Mouse (Mus musculus): ENCODE measurements around the gene Olfr870. TPM values are rescaled to one million over a fixed set of nuclear protein-coding genes. Genes with fewer than 3 reads are reported as not detected.
"Not testable (repeated sequence)": the region's sequence is repeated elsewhere in the genome, so short reads cannot be mapped to it uniquely, and the experiment has no call there.

The Olfr870 gene
- not detected in 2 replicates for polyA plus RNA-seq (2015; fragmentation: Nextera tagmentation; extraction: Ambion mirVana)

- Histone ChIP-seq H3K27me3 (ENCODE audit: control insufficient read depth, insufficient read depth, low read depth, low read length) (no peaks in the 10 kb centered on the region), H3K27ac (ENCODE audit: low read length) (no peak within 1 kb of the TSS), H3K9ac (ENCODE audit: low read depth, low read length) (no peak within 1 kb of the TSS), H3K4me2 (ENCODE audit: low read length) (no peak within 1 kb of the TSS), H3K4me3 (ENCODE audit: low read depth, low read length) (no peak within 1 kb of the TSS), H3K4me1 (ENCODE audit: control insufficient read depth, insufficient read depth, low read length) (no peaks in the 10 kb centered on the region), H3K9me3 (replicated peaks; ENCODE audit: control insufficient read depth, low read length, poor library complexity, severe bottlenecking) (peaks cover 3% of the 10 kb centered on the region; the same call in 1 of the 2 replicates), H3K36me3 (ENCODE audit: control insufficient read depth, insufficient read depth, low read length) (no peaks in the 10 kb centered on the region)
- ATAC-seq, result no peak
- 69% methylated on average over 2 of the region's 2 CpGs for WGBS
These were observed at the start of gene Olfr870 for GRCm38 (mm10) chr9:20173957-20174356. Gene Olfr870, minus strand, starts transcription at chr9:20174057.

- no peaks in the 10 kb centered on the region for H3K27me3 ChIP-seq (ENCODE audit: control insufficient read depth, insufficient read depth, low read depth, low read length)
- H3K4me1 ChIP-seq (ENCODE audit: control insufficient read depth, insufficient read depth, low read length), result no peaks in the 10 kb centered on the region
- H3K27ac ChIP-seq (ENCODE audit: low read length), result no peak within 1 kb of the TSS
- no peak within 1 kb of the TSS for H3K9ac ChIP-seq (ENCODE audit: low read depth, low read length)
- no peak for ATAC-seq
- H3K9me3 ChIP-seq (replicated peaks; ENCODE audit: control insufficient read depth, low read length, poor library complexity, severe bottlenecking), result peaks cover 9% of the 10 kb centered on the region; the same call in 1 of the 2 replicates
- H3K4me3 ChIP-seq (ENCODE audit: low read depth, low read length), result no peak within 1 kb of the TSS
- H3K36me3 ChIP-seq (ENCODE audit: control insufficient read depth, insufficient read depth, low read length), result no peaks in the 10 kb centered on the region
- no peak within 1 kb of the TSS for H3K4me2 ChIP-seq (ENCODE audit: low read length)
These were observed 38.0 kb upstream of the Olfr870 start, which contains the start of gene Olfr871 for GRCm38 (mm10) chr9:20211907-20212306. Gene Olfr871, plus strand, starts transcription at chr9:20212207.

- Histone ChIP-seq H3K36me3 (ENCODE audit: control insufficient read depth, insufficient read depth, low read length) (no peaks in the 10 kb centered on the region), H3K27me3 (ENCODE audit: control insufficient read depth, insufficient read depth, low read depth, low read length) (no peaks in the 10 kb centered on the region), H3K4me3 (ENCODE audit: low read depth, low read length) (no peak overlapping the region), H3K27ac (ENCODE audit: low read length) (no peak overlapping the region), H3K4me2 (ENCODE audit: low read length) (no peak overlapping the region), H3K4me1 (ENCODE audit: control insufficient read depth, insufficient read depth, low read length) (no peaks in the 10 kb centered on the region), H3K9ac (ENCODE audit: low read depth, low read length) (no peak overlapping the region), H3K9me3 (replicated peaks; ENCODE audit: control insufficient read depth, low read length, poor library complexity, severe bottlenecking) (peaks cover 10% of the 10 kb centered on the region; the same call in 1 of the 2 replicates)
- 83% methylated on average over 2 of the region's 2 CpGs for WGBS
- ATAC-seq, result no peak
These were observed 37.6 kb upstream of the Olfr870 start for GRCm38 (mm10) chr9:20211477-20211876.

GRCm38 (mm10) chr9:20210812-20211211 lies 37.0 kb upstream of the Olfr870 start:
- Histone ChIP-seq H3K4me1 (ENCODE audit: control insufficient read depth, insufficient read depth, low read length) (no peaks in the 10 kb centered on the region), H3K27ac (ENCODE audit: low read length) (no peak overlapping the region), H3K4me2 (ENCODE audit: low read length) (no peak overlapping the region), H3K27me3 (ENCODE audit: control insufficient read depth, insufficient read depth, low read depth, low read length) (no peaks in the 10 kb centered on the region), H3K9ac (ENCODE audit: low read depth, low read length) (no peak overlapping the region), H3K4me3 (ENCODE audit: low read depth, low read length) (no peak overlapping the region), H3K36me3 (ENCODE audit: control insufficient read depth, insufficient read depth, low read length) (no peaks in the 10 kb centered on the region), H3K9me3 (replicated peaks; ENCODE audit: control insufficient read depth, low read length, poor library complexity, severe bottlenecking) (peaks cover 10% of the 10 kb centered on the region; the same call in 1 of the 2 replicates)
- 50% methylated on average over 1 of the region's 1 CpGs for WGBS
- ATAC-seq, result no peak

GRCm38 (mm10) chr9:20203413-20203984 lies 29.6 kb upstream of the Olfr870 start:
- not testable (repeated sequence) for H3K4me1 ChIP-seq (ENCODE audit: control insufficient read depth, insufficient read depth, low read length); H3K4me2 ChIP-seq (ENCODE audit: low read length); H3K27me3 ChIP-seq (ENCODE audit: control insufficient read depth, insufficient read depth, low read depth, low read length); H3K36me3 ChIP-seq (ENCODE audit: control insufficient read depth, insufficient read depth, low read length); ATAC-seq; H3K9ac ChIP-seq (ENCODE audit: low read depth, low read length); H3K4me3 ChIP-seq (ENCODE audit: low read depth, low read length); H3K27ac ChIP-seq (ENCODE audit: low read length)
- 90% methylated on average over 7 of the region's 7 CpGs for WGBS
- H3K9me3 ChIP-seq (replicated peaks; ENCODE audit: control insufficient read depth, low read length, poor library complexity, severe bottlenecking), result peaks cover 17% of the 10 kb centered on the region; the same call in 1 of the 2 replicates

GRCm38 (mm10) chr9:20202131-20202530 lies 28.3 kb upstream of the Olfr870 start:
- no peaks in the 10 kb centered on the region for H3K4me1 ChIP-seq (ENCODE audit: control insufficient read depth, insufficient read depth, low read length)
- ATAC-seq, result no peak
- no peak overlapping the region for H3K4me2 ChIP-seq (ENCODE audit: low read length)
- H3K9ac ChIP-seq (ENCODE audit: low read depth, low read length), result no peak overlapping the region
- no peaks in the 10 kb centered on the region for H3K27me3 ChIP-seq (ENCODE audit: control insufficient read depth, insufficient read depth, low read depth, low read length)
- no peak overlapping the region for H3K4me3 ChIP-seq (ENCODE audit: low read depth, low read length)
- H3K27ac ChIP-seq (ENCODE audit: low read length), result no peak overlapping the region
- H3K36me3 ChIP-seq (ENCODE audit: control insufficient read depth, insufficient read depth, low read length), result no peaks in the 10 kb centered on the region
- peaks cover 13% of the 10 kb centered on the region; the same call in 1 of the 2 replicates for H3K9me3 ChIP-seq (replicated peaks; ENCODE audit: control insufficient read depth, low read length, poor library complexity, severe bottlenecking)
- WGBS, result 82% methylated on average over 1 of the region's 1 CpGs

GRCm38 (mm10) chr9:20179463-20179862 lies 5.6 kb upstream of the Olfr870 start:
- H3K4me3 ChIP-seq (ENCODE audit: low read depth, low read length), result no peak overlapping the region
- WGBS, result 66% methylated on average over 5 of the region's 5 CpGs
- H3K9ac ChIP-seq (ENCODE audit: low read depth, low read length), result no peak overlapping the region
- no peaks in the 10 kb centered on the region for H3K4me1 ChIP-seq (ENCODE audit: control insufficient read depth, insufficient read depth, low read length)
- H3K9me3 ChIP-seq (replicated peaks; ENCODE audit: control insufficient read depth, low read length, poor library complexity, severe bottlenecking), result peaks cover 2% of the 10 kb centered on the region; the same call in 1 of the 2 replicates
- no peaks in the 10 kb centered on the region for H3K27me3 ChIP-seq (ENCODE audit: control insufficient read depth, insufficient read depth, low read depth, low read length)
- no peak for ATAC-seq
- no peak overlapping the region for H3K27ac ChIP-seq (ENCODE audit: low read length)
- no peak overlapping the region for H3K4me2 ChIP-seq (ENCODE audit: low read length)
- H3K36me3 ChIP-seq (ENCODE audit: control insufficient read depth, insufficient read depth, low read length), result no peaks in the 10 kb centered on the region

- H3K9ac ChIP-seq (ENCODE audit: low read depth, low read length), result no peak overlapping the region
- no peak overlapping the region for H3K4me3 ChIP-seq (ENCODE audit: low read depth, low read length)
- H3K27me3 ChIP-seq (ENCODE audit: control insufficient read depth, insufficient read depth, low read depth, low read length), result no peaks in the 10 kb centered on the region
- no peak for ATAC-seq
- 96% methylated on average over 3 of the region's 3 CpGs for WGBS
- no peaks in the 10 kb centered on the region for H3K36me3 ChIP-seq (ENCODE audit: control insufficient read depth, insufficient read depth, low read length)
- no peaks in the 10 kb centered on the region for H3K4me1 ChIP-seq (ENCODE audit: control insufficient read depth, insufficient read depth, low read length)
- H3K4me2 ChIP-seq (ENCODE audit: low read length), result no peak overlapping the region
- H3K9me3 ChIP-seq (replicated peaks; ENCODE audit: control insufficient read depth, low read length, poor library complexity, severe bottlenecking), result peaks cover 28% of the 10 kb centered on the region
- H3K27ac ChIP-seq (ENCODE audit: low read length), result no peak overlapping the region
These were observed 24.2 kb downstream of the Olfr870 start for GRCm38 (mm10) chr9:20149706-20150105.

GRCm38 (mm10) chr9:20128709-20129108 lies 45.1 kb downstream of the Olfr870 start, which contains the start of gene Olfr869:
Gene Olfr869, plus strand, starts transcription at chr9:20129009.
- Histone ChIP-seq H3K9me3 (replicated peaks; ENCODE audit: control insufficient read depth, low read length, poor library complexity, severe bottlenecking) (peaks cover 6% of the 10 kb centered on the region; the same call in 1 of the 2 replicates), H3K27ac (ENCODE audit: low read length) (no peak within 1 kb of the TSS), H3K9ac (ENCODE audit: low read depth, low read length) (no peak within 1 kb of the TSS), H3K4me3 (ENCODE audit: low read depth, low read length) (no peak within 1 kb of the TSS), H3K4me2 (ENCODE audit: low read length) (no peak within 1 kb of the TSS), H3K27me3 (ENCODE audit: control insufficient read depth, insufficient read depth, low read depth, low read length) (no peaks in the 10 kb centered on the region), H3K36me3 (ENCODE audit: control insufficient read depth, insufficient read depth, low read length) (no peaks in the 10 kb centered on the region), H3K4me1 (ENCODE audit: control insufficient read depth, insufficient read depth, low read length) (no peaks in the 10 kb centered on the region)
- ATAC-seq, result no peak
- 80% methylated on average over 2 of the region's 2 CpGs for WGBS

All from midbrain, embryonic 16.5 days (tissue).